ENCODE assay signal across 22 mouse cellular contexts in the genomic region with DNA sequence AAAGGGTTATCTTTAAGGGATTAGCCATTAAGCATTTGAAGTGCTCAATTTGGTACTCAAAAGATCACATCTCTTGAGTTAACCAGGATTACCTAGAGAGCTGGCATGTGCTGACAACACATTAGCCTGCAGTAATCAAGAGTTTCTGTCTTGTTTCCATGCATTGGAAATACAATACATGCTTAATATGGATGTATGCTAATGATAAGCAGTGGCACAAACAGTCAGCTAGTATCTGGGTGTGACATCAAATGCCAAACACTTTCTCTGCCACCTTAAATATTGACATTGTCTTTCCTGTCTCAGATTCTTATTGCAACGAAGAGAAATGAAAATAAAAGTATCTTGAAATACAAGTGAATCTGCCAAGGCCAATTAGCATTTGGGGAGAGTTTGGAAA.
"Had no signal": no experiment of that assay in that cellular context is flagged by ENCODE, and none has a peak within 500 bp of the region (broad histone marks: within the 10 kb centered on the region; RNA-seq: fewer than 3 reads in every experiment).

No protein-coding gene starts in this region.

- H3K27me3 ChIP-seq: kidney, embryonic 15.5 days; limb, embryonic 12.5 days; limb, embryonic 15.5 days; lung, embryonic 15.5 days; megakaryocyte, embryonic 14.5 days had no signal

- H3K4me3 ChIP-seq: kidney, embryonic 15.5 days; left cerebral cortex, adult 2 months; limb, embryonic 12.5 days; limb, embryonic 15.5 days; lung, embryonic 15.5 days; megakaryocyte, embryonic 14.5 days had no signal

- H3K9me3 ChIP-seq: kidney, embryonic 15.5 days; limb, embryonic 12.5 days; limb, embryonic 15.5 days; lung, embryonic 15.5 days had no signal

- H3K4me2 ChIP-seq: kidney, embryonic 15.5 days; limb, embryonic 12.5 days; limb, embryonic 15.5 days; lung, embryonic 15.5 days; midbrain, embryonic 11.5 days had no signal

- H3K36me3 ChIP-seq: kidney, embryonic 15.5 days; limb, embryonic 12.5 days; limb, embryonic 15.5 days; lung, embryonic 15.5 days had no signal

- DNase-seq: kidney, adult 11 months; kidney, adult 8-10 months; kidney, postnatal 10 days; kidney, postnatal 36 days; layer of hippocampus, postnatal 36 days; lung, adult 18-20 months; lung, postnatal 10 days; lung, postnatal 36 days; midbrain, embryonic 14.5 days; right cerebral cortex, adult 18-20 months; right cerebral cortex, postnatal 14 days; right cerebral cortex, postnatal 4 days; thymus, adult 2 months; thymus, postnatal 25 days had no signal

- H3K27ac ChIP-seq: kidney, embryonic 15.5 days; left cerebral cortex, adult 2 months; limb, embryonic 12.5 days; limb, embryonic 15.5 days; lung, embryonic 15.5 days; stomach, postnatal 0 days had no signal

- H3K9ac ChIP-seq: kidney, embryonic 15.5 days; limb, embryonic 12.5 days; limb, embryonic 15.5 days; lung, embryonic 15.5 days had no signal
